Mouse (Mus musculus): ENCODE results near the gene Etfb. TPM values are rescaled to one million over a fixed set of nuclear protein-coding genes. Genes with fewer than 3 reads are reported as not detected.
A peak's percentile ranks its signal among the peaks of the same experiment; 100 is the strongest.

Etfb gene
- polyA plus RNA-seq, 1 experiment from 2014 or later = 236 TPM

DNA sequence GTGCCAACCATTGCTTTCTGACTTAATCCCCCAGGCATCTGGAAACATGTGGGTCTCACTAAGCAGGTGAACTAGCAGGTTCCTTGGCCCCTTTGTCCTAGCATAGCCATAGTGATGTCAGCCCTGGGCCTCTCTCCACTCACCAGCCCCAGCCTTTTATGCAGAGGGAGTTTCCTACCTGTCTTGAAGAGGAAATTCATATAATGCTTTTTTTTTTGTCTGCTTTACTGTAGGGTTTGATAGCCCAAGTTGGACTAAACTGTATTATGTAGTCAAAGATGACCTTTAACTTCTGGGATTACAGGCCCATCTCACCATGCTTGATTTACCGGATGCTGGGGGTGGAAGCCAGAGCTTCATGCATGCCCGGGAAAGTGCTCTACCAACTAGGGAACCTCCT lies 5.9 kb downstream of the Etfb start:
- ATAC-seq (ENCODE audit: insufficient number of reproducible peaks, insufficient read depth, low FRiP score, low TSS enrichment, low read depth) = no peak
- Histone ChIP-seq H3K4me2 (no peak overlapping the region), H3K4me3 (replicated peaks) (no peak overlapping the region), H3K27ac (no peak overlapping the region), H3K9ac (replicated peaks) (no peak overlapping the region), H3K27me3 (no peaks in the 10 kb centered on the region), H3K9me3 (no peaks in the 10 kb centered on the region), H3K36me3 (peaks cover 29% of the 10 kb centered on the region), H3K4me1 (replicated peaks) (peaks cover 4% of the 10 kb centered on the region; the same call in 1 of the 2 replicates)
- 94% methylated on average over 2 of the region's 2 CpGs for WGBS

DNA sequence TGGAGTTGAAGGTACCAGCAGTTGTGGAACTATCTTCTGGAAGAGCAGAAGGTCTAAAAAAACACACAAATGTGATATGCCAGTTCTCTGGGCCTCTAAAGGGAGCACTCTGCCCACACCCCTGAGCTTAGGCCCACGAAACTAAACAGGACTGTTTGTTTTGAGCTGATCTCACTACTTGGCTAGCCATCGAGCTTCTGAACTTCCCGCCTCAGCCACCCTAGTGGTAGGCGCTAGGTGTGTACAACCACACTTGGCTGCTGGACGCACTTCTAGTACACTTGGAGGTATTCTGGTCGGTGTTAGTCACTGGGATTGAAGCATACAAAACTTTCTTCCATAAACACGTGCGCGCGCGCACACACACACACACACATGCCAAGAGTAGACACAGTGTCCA lies 7.8 kb downstream of the Etfb start:
- Histone ChIP-seq H3K27ac (no peak overlapping the region), H3K9me3 (no peaks in the 10 kb centered on the region), H3K4me2 (no peak overlapping the region), H3K4me3 (replicated peaks) (no peak overlapping the region), H3K27me3 (no peaks in the 10 kb centered on the region), H3K36me3 (peaks cover 48% of the 10 kb centered on the region), H3K9ac (replicated peaks) (no peak overlapping the region), H3K4me1 (replicated peaks) (no peaks in the 10 kb centered on the region)
- WGBS = 94% methylated on average over 11 of the region's 11 CpGs
- no peak for ATAC-seq (ENCODE audit: insufficient number of reproducible peaks, insufficient read depth, low FRiP score, low TSS enrichment, low read depth)

GRCm38 (mm10) chr7:43452609-43453008 lies 8.7 kb downstream of the Etfb start:
- H3K4me1 ChIP-seq (replicated peaks) = no peaks in the 10 kb centered on the region
- H3K4me3 ChIP-seq (replicated peaks) = no peak overlapping the region
- no peak for ATAC-seq (ENCODE audit: insufficient number of reproducible peaks, insufficient read depth, low FRiP score, low TSS enrichment, low read depth)
- peaks cover 57% of the 10 kb centered on the region for H3K36me3 ChIP-seq
- no peak overlapping the region for H3K4me2 ChIP-seq
- H3K27ac ChIP-seq = no peak overlapping the region
- H3K9ac ChIP-seq (replicated peaks) = no peak overlapping the region
- WGBS = 41% methylated on average over 4 of the region's 4 CpGs
- no peaks in the 10 kb centered on the region for H3K27me3 ChIP-seq
- no peaks in the 10 kb centered on the region for H3K9me3 ChIP-seq

GRCm38 (mm10) chr7:43453599-43454355 lies 9.9 kb downstream of the Etfb start:
- Histone ChIP-seq H3K4me2 (no peak overlapping the region), H3K36me3 (peaks cover 61% of the 10 kb centered on the region), H3K27me3 (no peaks in the 10 kb centered on the region), H3K4me1 (replicated peaks) (no peaks in the 10 kb centered on the region), H3K9ac (replicated peaks) (no peak overlapping the region), H3K9me3 (no peaks in the 10 kb centered on the region), H3K27ac (no peak overlapping the region), H3K4me3 (replicated peaks) (no peak overlapping the region)
- ATAC-seq (ENCODE audit: insufficient number of reproducible peaks, insufficient read depth, low FRiP score, low TSS enrichment, low read depth) = no peak
- 74% methylated on average over 14 of the region's 14 CpGs for WGBS

- WGBS = 77% methylated on average over 6 of the region's 6 CpGs
- ATAC-seq (ENCODE audit: insufficient number of reproducible peaks, insufficient read depth, low FRiP score, low TSS enrichment, low read depth) = no peak
- no peak overlapping the region for H3K27ac ChIP-seq
- no peak overlapping the region for H3K9ac ChIP-seq (replicated peaks)
- H3K4me2 ChIP-seq = no peak overlapping the region
- H3K4me1 ChIP-seq (replicated peaks) = no peaks in the 10 kb centered on the region
- no peaks in the 10 kb centered on the region for H3K27me3 ChIP-seq
- H3K4me3 ChIP-seq (replicated peaks) = no peak overlapping the region
- no peaks in the 10 kb centered on the region for H3K9me3 ChIP-seq
- H3K36me3 ChIP-seq = peaks cover 61% of the 10 kb centered on the region
Measured at GRCm38 (mm10) chr7:43454371-43454770, 10.5 kb downstream of the Etfb start.

- peaks cover 45% of the 10 kb centered on the region for H3K27me3 ChIP-seq
Measured at GRCm38 (mm10) chr7:43462851-43463250, 19.0 kb downstream of the Etfb start, which contains the start of gene Vsig10l. Gene Vsig10l, plus strand, starts transcription at chr7:43463151.

DNA sequence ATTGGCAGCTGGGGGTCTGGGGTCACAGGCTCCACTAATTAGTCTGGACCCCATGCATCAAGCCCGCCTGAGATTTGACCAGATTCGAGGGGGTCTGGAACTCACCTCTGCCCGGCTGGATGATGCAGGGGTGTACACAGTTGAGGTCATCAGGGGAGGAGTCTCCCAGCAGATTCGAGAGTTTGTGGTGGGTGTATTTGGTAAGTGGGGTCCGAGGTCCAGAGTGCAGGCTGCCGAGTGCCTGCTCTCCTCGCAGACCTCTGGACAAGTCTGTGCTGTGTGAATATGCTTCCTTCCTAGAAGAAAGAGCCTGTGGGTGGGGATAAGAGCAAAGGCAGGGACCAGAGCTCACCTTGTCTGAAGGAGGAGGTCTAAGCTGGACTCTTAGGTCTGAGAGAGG lies 20.1 kb downstream of the Etfb start:
- Histone ChIP-seq H3K27me3 (peaks cover 46% of the 10 kb centered on the region), H3K9ac (replicated peaks) (no peak overlapping the region), H3K4me2 (no peak overlapping the region), H3K27ac (no peak overlapping the region), H3K4me1 (replicated peaks) (peaks cover 17% of the 10 kb centered on the region; the same call in 1 of the 2 replicates), H3K4me3 (replicated peaks) (no peak overlapping the region), H3K36me3 (no peaks in the 10 kb centered on the region), H3K9me3 (no peaks in the 10 kb centered on the region)
- no peak for ATAC-seq (ENCODE audit: insufficient number of reproducible peaks, insufficient read depth, low FRiP score, low TSS enrichment, low read depth)
- 76% methylated on average over 7 of the region's 7 CpGs for WGBS

More at GRCm38 (mm10) chr7:43462851-43463250, 19.0 kb downstream of the Etfb start, which contains the start of gene Vsig10l:
- H3K9me3 ChIP-seq = no peaks in the 10 kb centered on the region
- no peak within 1 kb of the TSS for H3K9ac ChIP-seq (replicated peaks)
- no peak within 1 kb of the TSS for H3K27ac ChIP-seq
- H3K36me3 ChIP-seq = peaks cover 2% of the 10 kb centered on the region
- peaks cover 17% of the 10 kb centered on the region; the same call in 1 of the 2 replicates for H3K4me1 ChIP-seq (replicated peaks)
- H3K4me2 ChIP-seq = no peak within 1 kb of the TSS
- WGBS = 66% methylated on average over 4 of the region's 4 CpGs
- no peak within 1 kb of the TSS for H3K4me3 ChIP-seq (replicated peaks)
- ATAC-seq (ENCODE audit: insufficient number of reproducible peaks, insufficient read depth, low FRiP score, low TSS enrichment, low read depth) = no peak

DNA sequence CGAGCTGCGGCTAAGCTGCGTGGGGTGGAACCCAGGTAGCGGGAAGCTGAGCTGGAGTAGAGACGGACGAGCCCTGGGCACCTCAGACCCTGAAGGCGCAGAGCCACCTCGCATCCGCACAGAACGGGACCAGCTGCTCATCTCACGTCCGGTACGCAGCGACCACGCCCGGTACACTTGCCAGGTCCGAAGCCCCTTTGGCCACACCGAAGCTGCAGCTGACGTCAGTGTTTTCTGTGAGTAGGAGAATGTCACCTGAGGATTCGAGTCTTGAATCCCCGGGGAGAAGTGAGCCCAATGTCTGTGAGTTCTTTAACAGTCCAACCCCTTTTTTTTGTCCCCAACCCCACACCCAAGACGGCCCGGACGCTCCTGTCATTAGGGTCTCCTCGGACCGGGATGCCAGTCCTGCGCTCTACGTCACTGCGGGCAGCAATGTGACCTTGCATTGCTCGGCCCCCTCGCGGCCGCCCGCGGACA lies 21.0 kb downstream of the Etfb start:
- Histone ChIP-seq H3K4me1 (replicated peaks) (peaks cover 17% of the 10 kb centered on the region; the same call in 1 of the 2 replicates), H3K27me3 (peaks cover 46% of the 10 kb centered on the region), H3K4me2 (peak overlapping the region; percentile 82), H3K9me3 (no peaks in the 10 kb centered on the region), H3K27ac (no peak overlapping the region), H3K9ac (replicated peaks) (peak overlapping the region; percentile 44; the same call in 1 of the 2 replicates), H3K36me3 (no peaks in the 10 kb centered on the region), H3K4me3 (replicated peaks) (peak overlapping the region; percentile 48)
- 6% methylated on average over 35 of the region's 35 CpGs for WGBS
- peak; percentile 50; the same call in 1 of the 2 replicates for ATAC-seq (ENCODE audit: insufficient number of reproducible peaks, insufficient read depth, low FRiP score, low TSS enrichment, low read depth)

- Histone ChIP-seq H3K27me3 (peaks cover 46% of the 10 kb centered on the region), H3K27ac (no peak overlapping the region), H3K36me3 (no peaks in the 10 kb centered on the region), H3K4me1 (replicated peaks) (peaks cover 17% of the 10 kb centered on the region; the same call in 1 of the 2 replicates), H3K9ac (replicated peaks) (peak overlapping the region; percentile 44; the same call in 1 of the 2 replicates), H3K4me2 (peak overlapping the region; percentile 82), H3K4me3 (replicated peaks) (peak overlapping the region; percentile 48), H3K9me3 (no peaks in the 10 kb centered on the region)
- ATAC-seq (ENCODE audit: insufficient number of reproducible peaks, insufficient read depth, low FRiP score, low TSS enrichment, low read depth) = peak; percentile 73
- WGBS = under 1% methylated on average over 33 of the region's 33 CpGs
Measured at GRCm38 (mm10) chr7:43465344-43466098, 21.6 kb downstream of the Etfb start.

- Histone ChIP-seq H3K27ac (no peak overlapping the region), H3K4me1 (replicated peaks) (peaks cover 17% of the 10 kb centered on the region; the same call in 1 of the 2 replicates), H3K9me3 (no peaks in the 10 kb centered on the region), H3K4me2 (peak overlapping the region; percentile 82), H3K27me3 (peaks cover 46% of the 10 kb centered on the region), H3K9ac (replicated peaks) (peak overlapping the region; percentile 37; the same call in 1 of the 2 replicates), H3K4me3 (replicated peaks) (peak overlapping the region; percentile 48), H3K36me3 (no peaks in the 10 kb centered on the region)
- WGBS = 1% methylated on average over 33 of the region's 33 CpGs
- ATAC-seq (ENCODE audit: insufficient number of reproducible peaks, insufficient read depth, low FRiP score, low TSS enrichment, low read depth) = peak; percentile 49
Measured at GRCm38 (mm10) chr7:43466099-43466694, 22.3 kb downstream of the Etfb start.

DNA sequence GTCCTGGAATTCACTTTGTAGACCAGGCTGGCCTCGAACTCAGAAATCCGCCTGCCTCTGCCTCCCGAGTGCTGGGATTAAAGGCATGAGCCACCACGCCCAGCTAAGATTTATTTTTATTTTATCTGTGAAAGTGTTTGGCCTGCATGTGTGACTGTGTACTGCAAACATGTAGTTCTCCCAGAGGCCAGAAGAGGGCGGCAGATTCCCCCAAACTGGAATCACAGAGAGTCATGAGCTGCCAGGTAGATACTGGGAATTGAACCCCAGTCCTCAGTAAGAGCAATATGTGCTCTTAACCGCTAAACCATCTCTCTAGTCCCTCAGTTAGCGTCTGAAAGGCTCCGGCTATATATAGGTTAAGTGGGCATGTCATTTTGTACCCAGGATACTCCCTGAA lies 26.5 kb downstream of the Etfb start:
- 44% methylated on average over 8 of the region's 8 CpGs for WGBS
- Histone ChIP-seq H3K27me3 (peaks cover 46% of the 10 kb centered on the region), H3K4me1 (replicated peaks) (0 out of 2 replicates have a peak, but pooled peaks cover 8% of the 10 kb centered on the region), H3K9me3 (no peaks in the 10 kb centered on the region), H3K36me3 (peaks cover 7% of the 10 kb centered on the region), H3K4me3 (replicated peaks) (no peak overlapping the region), H3K4me2 (no peak overlapping the region), H3K27ac (no peak overlapping the region), H3K9ac (replicated peaks) (no peak overlapping the region)
- no peak for ATAC-seq (ENCODE audit: insufficient number of reproducible peaks, insufficient read depth, low FRiP score, low TSS enrichment, low read depth)

Measured in limb, embryonic 12.5 days (tissue).